Mouse (Mus musculus) neutrophil, adult 5-6 weeks (primary cell): ENCODE data around the gene Olfr1013. TPM values are rescaled to one million over a fixed set of nuclear protein-coding genes. Genes with fewer than 3 reads are reported as not detected.

ENCODE experiments used
- ATAC-seq: fragments of 151-379, 151-347 bp; 2 replicates; pipeline ENCODE4 v1.8.0; 2017; ENCODE audit warnings: mild to moderate bottlenecking, moderate TSS enrichment; ENCODE audit not compliant: insufficient number of reproducible peaks, poor library complexity, low FRiP score, severe bottlenecking; ENCODE audit errors: extremely low read depth
- total RNA-seq: library from RNA; stranded (forward); fragments of 200-1000 nt; gene quantifications from 2 replicates; pipeline ENCODE4 v1.2.3, GENCODE M21; 2017

Olfr1013 gene
- total RNA-seq, result 0.12 TPM in 1 of 2 replicates, not detected in the other

DNA sequence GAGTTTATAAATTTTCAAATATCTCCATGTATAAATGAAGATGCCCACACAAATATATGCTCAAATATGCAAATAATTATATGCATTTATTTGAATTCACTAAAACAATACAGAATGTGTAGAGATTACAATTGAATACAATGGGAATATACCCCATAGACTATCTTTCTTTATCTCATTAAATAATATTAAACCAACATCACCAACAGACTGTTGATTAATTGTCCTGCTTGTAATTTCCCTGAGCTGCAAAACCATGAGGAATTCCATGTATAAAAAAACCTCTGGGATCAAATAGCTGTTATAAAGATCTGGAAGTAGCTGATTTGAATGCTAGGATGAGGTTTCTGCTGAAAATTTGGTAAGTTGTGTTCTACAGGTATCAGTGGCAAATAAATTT lies at the start of gene Olfr1013:
Olfr1013 (plus strand) TSS at position 301 of the 400 bp plus-strand sequence.
- no peak for ATAC-seq

DNA sequence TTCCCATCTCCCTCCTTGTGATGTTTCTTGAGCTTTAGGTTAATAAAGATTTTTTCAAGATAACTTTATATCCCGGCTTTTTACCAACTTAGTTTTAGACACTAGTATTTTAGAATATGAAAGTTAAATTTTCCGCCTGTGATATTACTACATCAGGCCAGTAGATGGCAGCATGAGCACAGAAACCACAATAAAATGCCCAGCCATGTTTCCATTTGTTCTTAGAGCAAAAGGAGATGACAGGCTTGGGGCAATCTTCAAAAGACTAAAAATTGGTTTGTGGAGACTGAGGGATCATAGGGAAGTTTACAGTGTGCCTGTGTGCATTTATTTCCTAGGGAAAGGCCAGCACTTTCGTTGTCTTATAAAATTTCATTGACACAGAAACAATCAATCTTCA lies 41.1 kb upstream of the Olfr1013 start:
- 0 out of 2 replicates have a peak, but pooled peaks have one; percentile 41 for ATAC-seq

GRCm38 (mm10) chr2:85753822-85754221 lies 13.1 kb upstream of the Olfr1013 start:
- no peak for ATAC-seq

- ATAC-seq, result no peak
Observed at GRCm38 (mm10) chr2:85762666-85763065, 4.2 kb upstream of the Olfr1013 start, which contains the start of gene Olfr1012. Gene Olfr1012, minus strand, starts transcription at chr2:85762766.

DNA sequence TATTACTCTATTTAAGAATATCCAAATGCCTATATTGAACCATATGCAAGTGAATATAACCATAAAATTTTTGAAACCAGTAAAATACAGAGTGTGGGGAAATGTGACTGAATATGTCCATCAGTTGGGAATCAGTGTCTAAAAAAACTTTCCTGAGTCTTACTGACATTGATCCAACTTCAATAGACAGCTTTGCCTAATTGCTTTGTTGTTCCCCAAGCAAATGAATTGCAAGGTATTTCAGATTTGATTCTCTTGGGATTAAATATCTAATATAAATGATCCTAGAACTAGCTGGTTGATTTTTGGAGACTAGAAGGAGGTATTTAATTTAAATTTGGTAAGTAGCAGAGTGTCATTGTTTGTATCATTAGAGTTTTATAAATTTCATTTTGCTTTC lies 5.5 kb downstream of the Olfr1013 start, which contains the start of gene Olfr1014:
Olfr1014 (plus strand) TSS at position 301 of the 400 bp plus-strand sequence.
- ATAC-seq, result no peak

- ATAC-seq, result no peak
Observed at GRCm38 (mm10) chr2:85781717-85782116, 14.8 kb downstream of the Olfr1013 start, which contains the start of gene Olfr1015. Gene Olfr1015, plus strand, starts transcription at chr2:85782017.

- no peak for ATAC-seq
Observed at GRCm38 (mm10) chr2:85792331-85792730, 25.4 kb downstream of the Olfr1013 start.

DNA sequence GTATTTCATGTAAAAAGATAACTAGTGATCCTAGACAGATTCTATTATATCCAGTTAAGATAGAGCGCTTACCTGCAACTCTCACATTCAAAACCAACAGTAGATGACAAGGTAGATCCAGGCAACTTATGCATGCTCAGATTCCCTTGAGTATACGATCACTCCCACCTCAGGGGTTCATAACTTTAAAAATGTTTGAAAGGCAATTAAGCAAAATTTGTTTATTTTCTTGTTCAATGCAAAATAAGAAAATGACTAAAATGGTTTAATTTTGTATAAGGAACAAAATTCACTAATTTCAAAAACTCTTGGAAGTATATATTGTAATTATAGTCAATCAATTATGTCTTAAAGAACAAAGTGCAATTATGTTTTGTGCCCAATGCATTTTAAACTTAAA lies 35.5 kb downstream of the Olfr1013 start, which contains the start of gene Olfr1016:
Olfr1016 (minus strand) TSS at position 101 of the 400 bp plus-strand sequence.
- ATAC-seq, result no peak

GRCm38 (mm10) chr2:85804501-85804900 lies 37.6 kb downstream of the Olfr1013 start:
- no peak for ATAC-seq

- ATAC-seq, result no peak
Observed at GRCm38 (mm10) chr2:85818179-85818578, 51.3 kb downstream of the Olfr1013 start, which contains the start of gene Olfr1018. Gene Olfr1018, plus strand, starts transcription at chr2:85818479.

Other genes with a start within 250 kb of the Olfr1013 start
- gene 4833423E24Rik, start 248.1 kb upstream of the Olfr1013 start, total RNA-seq, result not detected in 2 replicates
- not detected in 2 replicates for gene Olfr996, start 187.9 kb upstream of the Olfr1013 start, total RNA-seq
- not detected in 2 replicates for gene Olfr998, start 178.2 kb upstream of the Olfr1013 start, total RNA-seq
- not detected in 2 replicates for gene Olfr1000, start 155.2 kb upstream of the Olfr1013 start, total RNA-seq
- not detected in 2 replicates for gene Olfr1002, start 116.4 kb upstream of the Olfr1013 start, total RNA-seq
- not detected in 2 replicates for gene Olfr154, start 102.6 kb upstream of the Olfr1013 start, total RNA-seq
- not detected in 2 replicates for gene Olfr1006, start 88.3 kb upstream of the Olfr1013 start, total RNA-seq
- gene Olfr1008, start 77.7 kb upstream of the Olfr1013 start, total RNA-seq, result not detected in 2 replicates
- not detected in 2 replicates for gene Olfr1009, start 51.7 kb upstream of the Olfr1013 start, total RNA-seq
- not detected in 2 replicates for gene Olfr1012, start 4.3 kb upstream of the Olfr1013 start, total RNA-seq
- not detected in 2 replicates for gene Olfr1014, start 5.6 kb downstream of the Olfr1013 start, total RNA-seq
- not detected in 2 replicates for gene Olfr1015, start 14.9 kb downstream of the Olfr1013 start, total RNA-seq
- gene Olfr1016, start 35.4 kb downstream of the Olfr1013 start, total RNA-seq, result not detected in 2 replicates
- not detected in 2 replicates for gene Olfr1018, start 51.4 kb downstream of the Olfr1013 start, total RNA-seq
- not detected in 2 replicates for gene Olfr1019, start 78.4 kb downstream of the Olfr1013 start, total RNA-seq
- gene Olfr1020, start 79.9 kb downstream of the Olfr1013 start, total RNA-seq, result 0.23 TPM in 1 of 2 replicates, not detected in the other
- gene Olfr1022, start 101.5 kb downstream of the Olfr1013 start, total RNA-seq, result not detected in 2 replicates
- gene Olfr1023, start 118.5 kb downstream of the Olfr1013 start, total RNA-seq, result not detected in 2 replicates
- not detected in 2 replicates for gene Olfr1024, start 138.0 kb downstream of the Olfr1013 start, total RNA-seq
- gene Olfr1025-ps1, start 148.1 kb downstream of the Olfr1013 start, total RNA-seq, result not detected in 2 replicates
- not detected in 2 replicates for gene Olfr1026, start 154.5 kb downstream of the Olfr1013 start, total RNA-seq
- gene Olfr1028, start 183.3 kb downstream of the Olfr1013 start, total RNA-seq, result not detected in 2 replicates
- not detected in 2 replicates for gene Olfr1029, start 206.8 kb downstream of the Olfr1013 start, total RNA-seq
- not detected in 2 replicates for gene Olfr1030, start 212.2 kb downstream of the Olfr1013 start, total RNA-seq
- not detected in 2 replicates for gene Olfr1031, start 223.2 kb downstream of the Olfr1013 start, total RNA-seq
- not detected in 2 replicates for gene Olfr1032, start 238.4 kb downstream of the Olfr1013 start, total RNA-seq